ENCODE assay signal across 19 mouse cellular contexts in the genomic region with DNA sequence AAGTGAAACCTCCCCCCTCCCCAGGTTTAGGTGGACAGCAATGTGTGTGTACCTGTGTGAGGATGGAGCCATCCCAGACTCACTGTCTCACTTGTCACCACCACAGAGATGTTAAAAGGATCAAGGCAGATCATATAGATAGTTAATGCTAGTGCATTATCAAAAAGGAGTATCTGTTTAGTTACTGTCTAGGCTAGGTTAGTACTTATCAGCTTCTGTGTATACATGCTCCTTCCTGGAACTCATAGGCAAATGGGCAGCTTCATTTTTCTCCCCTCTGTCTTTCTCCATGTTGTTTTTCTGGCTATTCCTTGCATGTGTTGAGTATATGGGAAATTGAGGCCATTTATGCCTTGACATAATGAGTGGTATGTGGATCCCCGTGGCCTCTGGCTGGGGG.
DNase-seq lines count a peak whose midpoint lies in the region; ATAC-seq and TF ChIP-seq lines count a peak whose summit lies in the region.
"Had no signal": no experiment of that assay in that cellular context is flagged by ENCODE, and none has a peak within 500 bp of the region (broad histone marks: within the 10 kb centered on the region; RNA-seq: fewer than 3 reads in every experiment).

No protein-coding gene starts in this region.

- H3K27me3 ChIP-seq in erythroblast, embryonic 14.5 days (ENCODE audit: control insufficient read depth): no peaks in the 10 kb centered on the region
- no peaks in the 10 kb centered on the region for H3K27me3 ChIP-seq in midbrain, embryonic 15.5 days (replicated peaks)
- no peaks in the 10 kb centered on the region for H3K27me3 ChIP-seq in midbrain, embryonic 10.5 days (ENCODE audit: low read depth, poor library complexity, severe bottlenecking)
- H3K27me3 ChIP-seq: limb, embryonic 15.5 days; neural tube, embryonic 13.5 days had no signal

- H3K4me3 ChIP-seq in erythroblast, embryonic 14.5 days (replicated peaks): peak overlapping the region; percentile 38
- H3K4me3 ChIP-seq in left cerebral cortex, adult 2 months: no peak overlapping the region
- H3K4me3 ChIP-seq in midbrain, embryonic 15.5 days: no peak overlapping the region
- no peak overlapping the region for H3K4me3 ChIP-seq in midbrain, embryonic 10.5 days
- H3K4me3 ChIP-seq: layer of hippocampus, adult 2 months; limb, embryonic 15.5 days; neural tube, embryonic 13.5 days had no signal

- peak overlapping the region; percentile 24; the same call in 1 of the 2 replicates for H3K27ac ChIP-seq in left cerebral cortex, adult 2 months
- 0 out of 2 replicates have a peak overlapping the region, but pooled peaks have one; percentile 14 for H3K27ac ChIP-seq in midbrain, embryonic 15.5 days
- no peak overlapping the region; the same call in 1 of the 2 replicates for H3K27ac ChIP-seq in midbrain, embryonic 10.5 days (replicated peaks)
- H3K27ac ChIP-seq: hindbrain, postnatal 0 days; layer of hippocampus, adult 2 months; neural tube, embryonic 13.5 days had no signal

- no peak; the same call in 1 of the 2 replicates for ATAC-seq in erythroblast, adult 5-6 weeks (replicated peaks; ENCODE audit: low FRiP score, poor library complexity, severe bottlenecking)
- peak; percentile 30; the same call in 1 of the 2 replicates for ATAC-seq in midbrain, embryonic 15.5 days (replicated peaks)
- ATAC-seq: CD4-positive, CD25-positive, alpha-beta regulatory T cell, adult 4 months; forebrain, postnatal 0 days; hindbrain, postnatal 0 days had no signal

- H3K36me3 ChIP-seq in erythroblast, embryonic 14.5 days (ENCODE audit: control insufficient read depth): no peaks in the 10 kb centered on the region
- no peaks in the 10 kb centered on the region for H3K36me3 ChIP-seq in midbrain, embryonic 15.5 days (replicated peaks)
- no peaks in the 10 kb centered on the region for H3K36me3 ChIP-seq in midbrain, embryonic 10.5 days
- H3K36me3 ChIP-seq: limb, embryonic 15.5 days; neural tube, embryonic 13.5 days had no signal

- whole genome bisulfite sequencing in midbrain, embryonic 15.5 days: 55% methylated on average over 1 of the region's 1 CpGs
- 77% methylated on average over 1 of the region's 1 CpGs for WGBS in midbrain, embryonic 10.5 days

- no peak overlapping the region for H3K4me2 ChIP-seq in midbrain, embryonic 15.5 days
- H3K4me2 ChIP-seq: limb, embryonic 15.5 days; neural tube, embryonic 13.5 days had no signal

- no peak for TF ChIP-seq CTCF in left cerebral cortex, adult 2 months (IDR thresholded peaks at IDR 0.05)

- intact Hi-C loops in left cerebral cortex, adult 2 months (cut with DNase I): loop anchor here (5.0 to 10.0 kb wide), 3 partner anchors 85 to 1572 kb away; no protein-coding TSS in a partner anchor
- intact Hi-C loops in left cerebral cortex, postnatal 36 days (cut with DNase I): no loop called here

- DNase-seq in left cerebral cortex, adult 2 months (ENCODE audit: extremely low spot score in 1 of 2, low spot score in 2 of 2): no peak
- DNase-seq in left cerebral cortex, postnatal 36 days (ENCODE audit: low spot score in 2 of 2): no peak
- DNase-seq in midbrain, embryonic 10.5 days (ENCODE audit: low spot score): no peak
- no peak for DNase-seq in thymus, postnatal 10 days (ENCODE audit: low spot score in 2 of 2)
- no peak for DNase-seq in kidney, adult 8-10 months
- DNase-seq: cerebellum, postnatal 25 days; forebrain, postnatal 0 days; heart, adult 11 months; kidney, adult 11 months; kidney, postnatal 10 days; thymus, postnatal 4 days had no signal

- no peaks in the 10 kb centered on the region for H3K9me3 ChIP-seq in erythroblast, embryonic 14.5 days (ENCODE audit: control insufficient read depth, low read length)
- H3K9me3 ChIP-seq in midbrain, embryonic 15.5 days: no peaks in the 10 kb centered on the region
- no peaks in the 10 kb centered on the region for H3K9me3 ChIP-seq in midbrain, embryonic 10.5 days (replicated peaks)
- H3K9me3 ChIP-seq: limb, embryonic 15.5 days; neural tube, embryonic 13.5 days had no signal

- H3K9ac ChIP-seq in midbrain, embryonic 15.5 days: no peak overlapping the region
- H3K9ac ChIP-seq: forebrain, postnatal 0 days; limb, embryonic 15.5 days; neural tube, embryonic 13.5 days had no signal

- peaks cover 28% of the 10 kb centered on the region for H3K4me1 ChIP-seq in erythroblast, embryonic 14.5 days (ENCODE audit: control insufficient read depth)
- peaks cover 24% of the 10 kb centered on the region for H3K4me1 ChIP-seq in midbrain, embryonic 15.5 days
- peaks cover 42% of the 10 kb centered on the region for H3K4me1 ChIP-seq in midbrain, embryonic 10.5 days
